Mouse (Mus musculus) liver, embryonic 11.5 days (tissue): ENCODE measurements around the gene Rhot2. TPM values are rescaled to one million over a fixed set of nuclear protein-coding genes. Genes with fewer than 3 reads are reported as not detected.

Experiments used
- ATAC-seq: fragments of 200-750 bp; cut with Nextera tagmentation; replicated peaks from 2 replicates; pipeline ENCODE4 v1.8.0; 2017; ENCODE audit warnings: moderate number of reproducible peaks, mild to moderate bottlenecking, moderate TSS enrichment, moderate library complexity; ENCODE audit not compliant: low FRiP score
- DNase-seq: peaks from one replicate; pipeline ENCODE4 v3.0.0-alpha.2; 2017; ENCODE audit warnings: low spot score
- H3K27ac ChIP-seq: fragments of 300-500 bp; sonication (generic); 2 replicates; pipeline ENCODE4 v1.5.1; 2014; ENCODE audit warnings: mild to moderate bottlenecking, low read depth, low read length, control low read depth
- H3K27me3 ChIP-seq: fragments of 300-500 bp; sonication (generic); replicated peaks from 2 replicates; pipeline ENCODE4 v1.6.1; 2014; ENCODE audit warnings: low read length, mixed read lengths; ENCODE audit not compliant: control insufficient read depth, insufficient read depth
- H3K36me3 ChIP-seq: fragments of 300-500 bp; sonication (generic); 2 replicates; pipeline ENCODE4 v1.6.1; 2014; ENCODE audit warnings: mild to moderate bottlenecking, low read length, moderate library complexity, mixed read lengths; ENCODE audit not compliant: control insufficient read depth, insufficient read depth
- H3K4me1 ChIP-seq: fragments of 300-500 bp; sonication (generic); replicated peaks from 2 replicates; pipeline ENCODE4 v1.6.1; 2014; ENCODE audit warnings: low read length, mixed read lengths; ENCODE audit not compliant: control insufficient read depth, insufficient read depth
- H3K4me2 ChIP-seq: fragments of 300-500 bp; sonication (generic); 2 replicates; pipeline ENCODE4 v1.6.1; 2014; ENCODE audit warnings: mild to moderate bottlenecking, control low read depth, moderate library complexity
- H3K4me3 ChIP-seq: fragments of 300-500 bp; sonication (generic); 2 replicates; pipeline ENCODE4 v1.5.1; 2014; ENCODE audit warnings: low read depth, low read length, control low read depth
- H3K9ac ChIP-seq: fragments of 300-500 bp; sonication (generic); 2 replicates; pipeline ENCODE4 v1.6.1; 2014; ENCODE audit warnings: low read depth, low read length, control low read depth
- H3K9me3 ChIP-seq: fragments of 300-500 bp; sonication (generic); 2 replicates; pipeline ENCODE4 v1.6.1; 2016; ENCODE audit warnings: low read length, inconsistent platforms, mixed read lengths; ENCODE audit not compliant: control insufficient read depth
- WGBS: fragments of 180-500 bp; shearing (Covaris S2); extraction: QIAGEN DNeasy Blood & Tissue Kit; methylation state at CpG from one replicate; pipeline ENCODE4 v1.1.7; 2014; 5-methylcytosine and 5-hydroxymethylcytosine counted together
- polyA plus RNA-seq: library from polyadenylated mRNA; unstranded; fragments of >200 nt; fragmentation: Nextera tagmentation; extraction: Ambion mirVana; gene quantifications from 2 replicates; pipeline ENCODE4 v1.2.1, GENCODE M21; 2014

The Rhot2 gene
- polyA plus RNA-seq, 1 experiment from 2014 or later, result 12.8 TPM

DNA sequence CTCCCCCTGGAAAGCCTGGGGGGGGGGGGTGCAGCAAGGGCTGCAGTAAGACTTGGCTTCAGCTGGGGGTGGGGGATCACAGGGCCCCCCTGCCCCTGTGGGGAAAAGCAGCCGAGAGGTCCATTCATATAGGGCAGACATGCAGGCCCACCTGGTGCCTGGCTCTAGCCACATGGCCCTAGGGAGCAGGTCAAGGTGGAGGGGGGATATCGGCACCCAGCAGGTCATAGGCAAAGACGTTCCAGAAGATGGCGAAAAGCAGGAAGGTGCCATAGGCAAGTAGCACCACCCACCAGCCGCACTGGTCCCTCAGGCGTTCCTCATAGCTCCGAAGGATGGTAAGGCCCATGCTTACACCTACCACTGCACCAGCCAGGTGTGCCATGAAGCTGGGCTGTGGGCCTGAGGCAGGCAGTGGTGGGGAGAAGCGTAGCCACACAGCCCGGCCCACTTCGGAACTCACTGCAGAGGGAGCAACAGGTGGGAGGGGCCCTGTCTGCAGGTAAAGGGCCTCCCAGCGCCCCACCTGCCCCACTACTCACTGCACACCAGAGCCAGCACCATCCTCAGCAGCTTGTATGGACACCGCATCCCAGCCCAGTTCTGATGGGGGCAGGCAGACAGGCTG is 9.9 kb downstream of the Rhot2 start:
- Histone ChIP-seq H3K27me3 (no peaks in the 10 kb centered on the region), H3K9me3 (no peaks in the 10 kb centered on the region), H3K4me3 (peak overlapping the region; percentile 85), H3K27ac (no peak overlapping the region), H3K9ac (peak overlapping the region; percentile 88), H3K36me3 (peaks cover 38% of the 10 kb centered on the region), H3K4me2 (peak overlapping the region; percentile 99), H3K4me1 (peaks cover 60% of the 10 kb centered on the region)
- WGBS, result 91% methylated on average over 12 of the region's 12 CpGs
- DNase-seq (no peak), ATAC-seq (no peak)

DNA sequence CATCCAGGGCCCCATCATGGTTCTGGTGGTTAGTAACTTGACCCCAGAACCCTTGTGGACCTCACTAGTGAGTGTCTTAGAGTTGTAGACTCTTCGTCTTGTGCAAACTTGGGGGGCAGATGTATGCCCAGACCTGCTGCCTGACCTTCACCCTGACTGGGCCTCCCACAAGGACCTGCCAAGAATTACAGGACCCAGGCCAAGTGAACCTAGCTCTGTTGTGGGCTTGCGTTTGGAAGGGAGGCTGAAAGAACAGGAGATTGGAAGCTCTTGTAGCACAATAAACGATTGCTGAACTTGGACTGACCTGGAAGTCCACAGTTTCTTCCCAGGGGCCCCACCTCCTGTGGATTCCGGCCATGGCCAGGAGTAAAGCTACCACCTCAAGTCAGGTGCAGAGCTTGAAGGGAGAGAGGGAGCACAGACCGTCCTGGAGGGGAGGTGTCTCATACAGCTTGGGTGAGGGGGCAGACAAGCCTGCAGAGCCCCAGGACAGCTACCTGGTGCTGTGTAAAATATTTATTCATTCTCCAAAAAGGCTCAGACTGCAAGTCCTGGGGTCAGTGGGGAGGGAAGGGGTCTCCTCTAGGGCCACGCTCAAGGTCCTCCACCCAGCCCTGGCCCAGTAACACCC is 10.6 kb downstream of the Rhot2 start:
- Histone ChIP-seq H3K9ac (peak overlapping the region; percentile 88), H3K4me3 (peak overlapping the region; percentile 85), H3K4me1 (peaks cover 61% of the 10 kb centered on the region), H3K27ac (peak overlapping the region; percentile 97), H3K4me2 (peak overlapping the region; percentile 99), H3K36me3 (peaks cover 33% of the 10 kb centered on the region), H3K9me3 (no peaks in the 10 kb centered on the region), H3K27me3 (no peaks in the 10 kb centered on the region)
- no peak for DNase-seq
- 42% methylated on average over 6 of the region's 6 CpGs for WGBS
- ATAC-seq, result no peak

DNA sequence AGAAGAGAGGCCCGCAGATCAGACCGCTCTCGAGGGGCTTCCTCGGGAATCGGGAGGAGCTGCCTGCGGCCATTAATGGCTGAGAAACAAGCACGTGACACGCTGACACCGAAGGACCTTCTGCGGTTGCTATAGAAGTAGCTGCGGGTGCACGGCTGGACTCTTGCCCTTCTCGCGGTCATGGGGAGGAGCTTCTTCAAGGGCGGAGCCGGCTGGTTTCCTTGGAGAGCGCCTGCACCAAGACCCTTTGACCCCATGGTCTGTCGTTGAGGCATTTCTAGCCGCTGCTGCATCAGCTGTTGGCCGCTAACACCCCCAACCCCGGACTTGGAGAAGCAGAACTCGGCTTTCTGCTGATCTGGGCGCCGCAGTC is 11.4 kb downstream of the Rhot2 start, which contains the start of gene Stub1:
Stub1 (minus strand) TSS at position 114 of the 373 bp plus-strand sequence.
- peak within 1 kb of the TSS; percentile 99 for H3K4me2 ChIP-seq
- H3K4me3 ChIP-seq, result peak within 1 kb of the TSS; percentile 85
- peaks cover 32% of the 10 kb centered on the region for H3K36me3 ChIP-seq
- H3K27me3 ChIP-seq, result no peaks in the 10 kb centered on the region
- H3K9me3 ChIP-seq, result no peaks in the 10 kb centered on the region
- ATAC-seq, result peak; percentile 50
- peak within 1 kb of the TSS; percentile 97 for H3K27ac ChIP-seq
- peaks cover 64% of the 10 kb centered on the region for H3K4me1 ChIP-seq
- WGBS, result under 1% methylated on average over 24 of the region's 24 CpGs
- no peak for DNase-seq
- peak within 1 kb of the TSS; percentile 88 for H3K9ac ChIP-seq

DNA sequence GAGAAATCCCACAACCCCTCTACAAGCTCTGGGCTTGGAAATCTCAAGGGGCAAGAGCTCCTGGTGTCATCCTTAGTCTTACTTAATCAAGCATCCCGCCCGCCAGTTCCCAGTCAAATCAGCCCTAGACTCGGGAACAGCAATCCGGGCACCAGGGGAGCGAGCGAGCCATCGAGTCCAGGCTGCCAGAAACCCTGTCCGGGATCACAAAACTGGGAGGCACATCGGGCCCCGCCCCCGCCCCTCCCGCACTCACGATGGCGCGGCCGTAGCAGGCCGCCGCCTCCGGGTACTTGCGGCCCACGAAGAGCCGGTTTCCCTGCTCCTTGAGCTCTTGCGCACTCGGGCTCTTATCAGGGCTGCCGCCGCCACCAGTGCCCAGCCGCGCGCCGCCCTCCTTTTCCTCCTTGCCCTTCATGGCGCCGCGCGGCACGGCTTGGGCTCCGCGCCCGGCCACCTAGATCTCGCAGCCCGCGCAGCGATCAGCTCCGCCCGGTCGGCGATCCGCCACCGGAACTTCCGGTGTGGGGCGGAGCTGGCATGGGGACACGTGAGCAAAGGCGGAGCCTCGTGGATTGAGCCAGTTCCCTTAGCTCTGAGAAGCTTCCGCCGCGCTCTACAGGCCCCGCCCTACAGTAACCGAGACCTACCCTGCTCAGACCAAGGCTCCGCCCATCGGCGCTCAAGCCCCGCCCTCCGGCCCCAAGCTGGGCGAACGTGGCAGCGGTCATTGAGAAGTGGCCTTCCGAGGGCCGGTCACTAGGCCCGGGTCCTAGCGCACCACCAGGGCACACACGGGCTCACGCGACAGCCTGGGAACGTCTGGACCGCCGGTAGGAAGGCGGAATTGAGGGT is 12.0 kb downstream of the Rhot2 start:
- Histone ChIP-seq H3K36me3 (peaks cover 35% of the 10 kb centered on the region), H3K4me3 (peak overlapping the region; percentile 85), H3K4me2 (peak overlapping the region; percentile 99), H3K4me1 (peaks cover 62% of the 10 kb centered on the region), H3K27me3 (no peaks in the 10 kb centered on the region), H3K9me3 (no peaks in the 10 kb centered on the region), H3K9ac (peak overlapping the region; percentile 88), H3K27ac (peak overlapping the region; percentile 97)
- DNase-seq (peak; percentile 99), ATAC-seq (peak; percentile 90)
- WGBS, result under 1% methylated on average over 77 of the region's 77 CpGs

DNA sequence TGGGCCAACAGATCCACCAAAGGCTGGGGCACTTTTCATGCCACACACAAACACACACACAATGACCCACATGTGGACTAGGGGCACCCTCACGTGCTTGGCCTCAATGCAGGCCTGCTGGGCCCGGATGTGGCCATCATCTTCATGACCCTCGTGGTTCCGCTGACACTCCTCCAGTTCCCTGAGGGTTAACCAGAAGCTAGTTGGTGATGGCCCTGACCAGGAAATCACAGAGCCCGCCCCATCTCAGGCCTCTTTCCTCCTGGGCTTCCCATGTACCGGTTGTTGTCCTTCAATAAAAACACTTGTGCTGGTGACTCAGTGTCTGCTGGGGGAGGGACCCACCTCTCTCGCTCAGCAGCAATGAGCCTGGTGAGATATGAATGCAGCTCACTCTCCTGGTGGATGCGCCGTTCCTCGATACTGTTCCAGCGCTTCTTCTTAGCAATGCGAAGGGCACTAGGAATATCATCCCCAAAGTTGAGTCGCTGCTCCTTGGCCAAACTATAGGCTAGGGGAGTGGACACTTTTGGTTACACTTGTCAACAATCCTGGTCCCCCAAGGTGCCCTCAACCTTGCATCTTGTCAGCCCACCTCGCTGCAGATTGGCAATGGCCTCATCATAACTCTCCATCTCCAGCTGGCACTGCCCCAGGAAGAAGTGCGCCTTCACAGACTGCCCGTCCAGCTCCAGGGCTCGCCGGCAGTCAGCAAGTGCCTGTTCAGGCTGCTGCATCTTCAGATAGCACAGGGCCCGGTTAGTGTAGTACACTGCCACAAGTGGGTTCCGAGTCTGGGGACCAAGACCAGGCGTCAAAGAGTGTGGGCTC is 13.0 kb downstream of the Rhot2 start:
- ATAC-seq, result no peak
- Histone ChIP-seq H3K9ac (peak overlapping the region; percentile 88), H3K4me3 (peak overlapping the region; percentile 85), H3K4me2 (peak overlapping the region; percentile 99), H3K4me1 (peaks cover 53% of the 10 kb centered on the region), H3K27me3 (no peaks in the 10 kb centered on the region), H3K9me3 (no peaks in the 10 kb centered on the region), H3K36me3 (peaks cover 44% of the 10 kb centered on the region), H3K27ac (peak overlapping the region; percentile 97)
- 50% methylated on average over 21 of the region's 21 CpGs for WGBS
- DNase-seq, result no peak

DNA sequence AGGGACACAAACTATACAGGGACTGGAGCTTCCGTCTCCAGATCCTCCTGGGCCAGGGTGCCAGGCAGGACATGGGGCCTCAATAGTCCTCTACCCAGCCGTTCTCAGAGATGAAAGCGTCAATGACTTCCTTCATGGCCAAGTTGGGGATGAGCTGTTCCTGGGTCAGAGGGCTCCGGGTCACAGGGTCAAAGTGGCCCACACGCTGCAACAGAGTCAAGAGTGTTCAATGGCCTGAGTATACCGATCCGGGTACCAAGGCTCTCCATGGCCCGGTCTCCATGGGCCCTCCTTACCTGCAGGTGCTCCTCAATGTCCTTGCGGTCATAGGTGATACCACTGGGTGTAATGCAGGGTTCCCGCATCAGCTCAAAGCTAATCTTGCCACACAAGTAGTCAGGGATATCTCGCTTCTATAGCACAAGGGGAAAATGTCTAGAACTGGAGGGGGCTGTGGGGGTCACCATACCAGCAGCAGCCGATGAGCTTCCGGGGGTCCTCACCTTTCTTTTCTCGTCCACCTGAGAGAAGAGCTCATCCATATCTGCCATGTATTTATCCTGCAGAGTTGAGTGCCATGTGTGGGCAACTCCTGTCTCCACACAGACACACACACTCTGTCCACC is 13.7 kb downstream of the Rhot2 start:
- 85% methylated on average over 14 of the region's 14 CpGs for WGBS
- no peaks in the 10 kb centered on the region for H3K27me3 ChIP-seq

DNA sequence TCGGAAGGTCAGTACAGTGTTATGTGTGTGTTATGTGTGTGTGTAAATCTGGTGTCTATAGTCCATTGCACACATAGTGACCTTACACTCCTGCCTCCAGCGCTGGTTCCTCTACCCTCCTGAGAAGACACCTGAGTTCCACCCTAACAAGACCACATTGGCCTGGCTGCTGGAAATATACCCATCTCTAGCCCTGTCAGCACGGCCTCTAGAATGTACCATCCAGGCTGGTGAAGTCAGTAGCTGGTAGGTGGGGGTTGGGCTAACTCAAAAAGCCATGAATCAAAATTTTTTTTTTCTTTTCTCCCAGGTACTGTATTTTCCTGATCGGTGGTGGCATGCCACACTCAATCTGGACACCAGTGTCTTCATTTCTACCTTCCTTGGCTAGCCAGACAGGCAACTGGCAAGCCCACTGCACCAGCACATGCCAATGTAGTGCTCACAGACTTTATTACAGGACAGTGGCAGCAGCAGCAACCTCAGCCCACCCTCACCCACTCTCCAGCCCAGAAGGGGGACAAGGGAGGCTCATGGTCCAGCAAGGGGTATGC is 14.4 kb downstream of the Rhot2 start:
- Histone ChIP-seq H3K36me3 (peaks cover 47% of the 10 kb centered on the region), H3K27ac (peak overlapping the region; percentile 82; the same call in 1 of the 2 replicates), H3K9me3 (no peaks in the 10 kb centered on the region), H3K9ac (peak overlapping the region; percentile 20; the same call in 1 of the 2 replicates), H3K27me3 (no peaks in the 10 kb centered on the region), H3K4me3 (peak overlapping the region; percentile 65), H3K4me2 (peak overlapping the region; percentile 99), H3K4me1 (peaks cover 48% of the 10 kb centered on the region)
- DNase-seq (no peak), ATAC-seq (no peak)
- WGBS, result 76% methylated on average over 4 of the region's 4 CpGs

More for the DNA sequence above, 13.7 kb downstream of the Rhot2 start:
- DNase-seq (no peak), ATAC-seq (no peak)
- no peak overlapping the region for H3K27ac ChIP-seq
- H3K9ac ChIP-seq, result peak overlapping the region; percentile 88
- peak overlapping the region; percentile 85 for H3K4me3 ChIP-seq
- H3K4me2 ChIP-seq, result peak overlapping the region; percentile 99
- H3K9me3 ChIP-seq, result no peaks in the 10 kb centered on the region
- H3K4me1 ChIP-seq, result peaks cover 45% of the 10 kb centered on the region
- peaks cover 49% of the 10 kb centered on the region for H3K36me3 ChIP-seq
